Mouse (Mus musculus) thymus, adult 2 months (tissue): ENCODE measurements around the gene Ints7.

Experiments
- CTCF ChIP-seq: fragments of 200-500 bp; IDR thresholded peaks from 2 replicates; pipeline ENCODE4 v1.5.1; 2012; ENCODE audit warnings: mild to moderate bottlenecking, control low read depth, low read length, moderate library complexity, borderline replicate concordance; ENCODE audit not compliant: control insufficient read depth, poor library complexity, insufficient read depth; ENCODE audit errors: extremely low read depth
- POLR2A ChIP-seq: fragments of 200-500 bp; IDR thresholded peaks from 2 replicates; pipeline ENCODE4 v1.6.1; 2012; ENCODE audit warnings: mild to moderate bottlenecking, low read length, control low read depth, moderate library complexity; ENCODE audit not compliant: control insufficient read depth, poor library complexity, insufficient read depth; ENCODE audit errors: extremely low read depth

GRCm38 (mm10) chr1:191662899-191663500 is 87.6 kb downstream of the Ints7 start:
- TF ChIP-seq POLR2A (no peak), CTCF (no peak)
